Mouse (Mus musculus): ENCODE measurements around the gene Pgrmc2. TPM values are rescaled to one million over a fixed set of nuclear protein-coding genes. Genes with fewer than 3 reads are reported as not detected.

Pgrmc2 gene
- total RNA-seq (2012; rRNA removed) (18.5 and 21.8 TPM in 2 replicates), total RNA-seq (2014; rRNA removed) (31.6 and 33.6 TPM in 2 replicates), polyA plus RNA-seq (2012; ENCODE audit: insufficient read length, low read depth) (50.3 and 50.4 TPM in 2 replicates)

GRCm38 (mm10) chr3:41082885-41083789, at the start of gene Pgrmc2:
Pgrmc2 (minus strand) TSS chr3:41083046.
- no peaks in the 10 kb centered on the region for H3K9me3 ChIP-seq (replicated peaks; ENCODE audit: low read length)
- peak within 1 kb of the TSS; percentile 58 for H3K27ac ChIP-seq (ENCODE audit: insufficient read depth, low read depth)
- H3K4me3 ChIP-seq (replicated peaks in 1 of 3; ENCODE audit: low read depth in 2 of 3, low read length in 2 of 3, poor library complexity in 1 of 3), result peak within 1 kb of the TSS; percentile 85 to 98 (median 91)
- in situ Hi-C loops (cut with MboI; ENCODE audit: low pct_ligation_motif_present, low pct_unique_long_range_greater_than_20kb, low sequenced_read_pairs) (no loop called here), dilution Hi-C loops (cut with MboI; ENCODE audit: extremely low pct_ligation_motif_present, extremely low pct_unique_long_range_greater_than_20kb, low sequenced_read_pairs) (no loop called here)
- H3K4me2 ChIP-seq (ENCODE audit: insufficient read depth, low read depth, poor library complexity, severe bottlenecking), result peak within 1 kb of the TSS; percentile 93
- DNase-seq (ENCODE audit: extremely low read depth), result peak; percentile 97
- peak; percentile 88 for TF ChIP-seq MAZ (IDR thresholded peaks at IDR 0.05; ENCODE audit: low read depth, low read length)
- no peak for TF ChIP-seq CHD1 (IDR thresholded peaks at IDR 0.05; ENCODE audit: low read depth, low read length)
- peak; percentile 88 for TF ChIP-seq MAX (IDR thresholded peaks at IDR 0.05; ENCODE audit: low read length)
- TF ChIP-seq PAX5 (IDR thresholded peaks at IDR 0.05; ENCODE audit: low read length), result no peak
- no peak for TF ChIP-seq ZNF384 (IDR thresholded peaks at IDR 0.05; ENCODE audit: low read depth, low read length)
- no peak for TF ChIP-seq EP300 (IDR thresholded peaks at IDR 0.05; ENCODE audit: low read length)
- peak; percentile 89 for TF ChIP-seq MXI1 (IDR thresholded peaks at IDR 0.05; ENCODE audit: low read depth, low read length)
- 0 out of 2 replicates have a peak, but pooled peaks have one; percentile 31 for TF ChIP-seq MEF2A (IDR thresholded peaks at IDR 0.05; ENCODE audit: borderline replicate concordance, low read depth, low read length)
- peak; percentile 95 for TF ChIP-seq NRF1 (IDR thresholded peaks at IDR 0.05; ENCODE audit: low read depth, low read length)
- TF ChIP-seq IRF4 (IDR thresholded peaks at IDR 0.05; ENCODE audit: low read depth, low read length), result peak; percentile 4; the same call in 1 of the 2 replicates
- no peak for TF ChIP-seq ZC3H11A (IDR thresholded peaks at IDR 0.05; ENCODE audit: low read depth, low read length)
- TF ChIP-seq GABPA (IDR thresholded peaks at IDR 0.05; ENCODE audit: insufficient replicate concordance, low read depth, low read length), result no peak
- peak; percentile 85 for TF ChIP-seq ZMIZ1 (IDR thresholded peaks at IDR 0.05; ENCODE audit: low read depth, low read length)
- no peak for TF ChIP-seq ZKSCAN1 (IDR thresholded peaks at IDR 0.05; ENCODE audit: borderline replicate concordance, low read depth, low read length)
- peak; percentile 45; the same call in 1 of the 2 replicates for TF ChIP-seq SIN3A (IDR thresholded peaks at IDR 0.05; ENCODE audit: low read length)
- no peak for TF ChIP-seq JUND (conservative IDR thresholded peaks at IDR 0.05; ENCODE audit: low read depth, low read length)
- TF ChIP-seq JUN (IDR thresholded peaks at IDR 0.05; ENCODE audit: insufficient read depth, low read depth, low read length), result no peak
- TF ChIP-seq CTCF (conservative IDR thresholded peaks at IDR 0.05 in 1 of 2, IDR thresholded peaks at IDR 0.05 in 1 of 2; ENCODE audit: low read depth in 2 of 2, low read length in 2 of 2), result no peak
- no peak for TF ChIP-seq E2F4 (IDR thresholded peaks at IDR 0.05; ENCODE audit: insufficient replicate concordance, low read depth, low read length)
- TF ChIP-seq TCF12 (IDR thresholded peaks at IDR 0.05; ENCODE audit: low read depth, low read length), result peak; percentile 69
- no peak for TF ChIP-seq TBP (conservative IDR thresholded peaks at IDR 0.05; ENCODE audit: low read depth, low read length)
- TF ChIP-seq USF1 (IDR thresholded peaks at IDR 0.05; ENCODE audit: low read depth, low read length), result peak; percentile 87
- no peak; the same call in 1 of the 2 replicates for TF ChIP-seq MYC (IDR thresholded peaks at IDR 0.05; ENCODE audit: low read depth, low read length)
- TF ChIP-seq BHLHE40 (IDR thresholded peaks at IDR 0.05; ENCODE audit: low read depth, low read length), result peak; percentile 68
- peak; percentile 93 for TF ChIP-seq NELFE (IDR thresholded peaks at IDR 0.05; ENCODE audit: low read depth, low read length)
- no peak for TF ChIP-seq SMC3 (IDR thresholded peaks at IDR 0.05; ENCODE audit: low read depth, low read length)
- TF ChIP-seq RCOR1 (conservative IDR thresholded peaks at IDR 0.05; ENCODE audit: low read depth, low read length), result no peak
- TF ChIP-seq ETS1 (conservative IDR thresholded peaks at IDR 0.05; ENCODE audit: low read depth, low read length), result no peak
- TF ChIP-seq MAFK (IDR thresholded peaks at IDR 0.05; ENCODE audit: insufficient replicate concordance, low read length), result no peak
- TF ChIP-seq POLR2AphosphoS2 (IDR thresholded peaks at IDR 0.05; ENCODE audit: low read depth, low read length), result peak; percentile 79
- peak; percentile 92 for TF ChIP-seq POLR2A (IDR thresholded peaks at IDR 0.05; ENCODE audit: low read depth, low read length)
- TF ChIP-seq HCFC1 (IDR thresholded peaks at IDR 0.05; ENCODE audit: low read depth, low read length), result peak; percentile 52
- peak; percentile 62 for TF ChIP-seq USF2 (conservative IDR thresholded peaks at IDR 0.05; ENCODE audit: low read depth, low read length)
- TF ChIP-seq RAD21 (IDR thresholded peaks at IDR 0.05; ENCODE audit: low read depth, low read length), result no peak
- no peak for TF ChIP-seq CHD2 (IDR thresholded peaks at IDR 0.05; ENCODE audit: low read length)
- TF ChIP-seq KAT2A (IDR thresholded peaks at IDR 0.05; ENCODE audit: insufficient replicate concordance, low read length), result 0 out of 2 replicates have a peak, but pooled peaks have one; percentile 12
- TF ChIP-seq UBTF (IDR thresholded peaks at IDR 0.05; ENCODE audit: low read depth, low read length), result peak; percentile 7; the same call in 1 of the 2 replicates
- TF ChIP-seq ELF1 (IDR thresholded peaks at IDR 0.05; ENCODE audit: low read depth, low read length), result peak; percentile 71
- peaks cover 0 to 8% of the 10 kb centered on the region in 2 experiments for H3K36me3 ChIP-seq (replicated peaks in 1 of 2; ENCODE audit: control insufficient read depth in 1 of 2, insufficient read depth in 1 of 2, low read length in 1 of 2)
- H3K79me2 ChIP-seq (replicated peaks; ENCODE audit: control insufficient read depth, extremely low read depth, insufficient read depth, poor library complexity, severe bottlenecking), result peaks cover 20% of the 10 kb centered on the region
- peaks cover 0 to 31% of the 10 kb centered on the region in 2 experiments; a peak in 3 of 4 replicates for H3K4me1 ChIP-seq (ENCODE audit: control insufficient read depth in 1 of 2, insufficient read depth in 2 of 2)
- no peaks in the 10 kb centered on the region for H3K27me3 ChIP-seq (replicated peaks)
- peak within 1 kb of the TSS; percentile 88 for H3K9ac ChIP-seq (ENCODE audit: insufficient read depth, low read depth)
